Mouse (Mus musculus): ENCODE measurements around the gene Srrd.
A peak's percentile ranks its signal among the peaks of the same experiment; 100 is the strongest.

Srrd gene

GRCm38 (mm10) chr5:112342463-112343204, at the start of gene Srrd, which contains the start of gene Hps4:
TSS of gene Srrd (minus strand) at chr5:112343040.
TSS of gene Hps4 (plus strand) at chr5:112343083.
- peak; percentile 52 for DNase-seq (ENCODE audit: low spot score)

- DNase-seq (ENCODE audit: low spot score) = no peak
Measured at GRCm38 (mm10) chr5:112391676-112392323, 49.0 kb upstream of the Srrd start.

DNA sequence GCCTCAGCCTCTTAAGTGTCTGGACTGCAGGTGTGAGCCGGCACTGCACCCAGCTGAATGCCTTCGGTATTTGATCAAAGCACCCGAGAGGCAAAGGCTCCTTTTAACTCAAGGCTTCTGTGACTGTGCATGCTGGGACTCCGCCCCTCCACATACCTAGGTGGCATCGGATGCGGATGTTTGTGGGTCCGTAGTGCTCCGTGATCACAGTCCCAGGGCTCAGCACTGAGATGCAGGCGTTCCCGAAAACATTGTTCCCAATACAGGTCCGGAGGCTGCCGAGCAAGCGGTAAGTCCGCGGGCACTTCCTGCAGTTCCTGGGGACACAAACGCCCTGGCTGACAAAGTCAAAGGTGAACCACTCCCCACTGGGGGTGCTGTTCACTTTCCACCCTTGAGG, 48.2 kb upstream of the Srrd start:
- DNase-seq (ENCODE audit: low spot score) = no peak

DNA sequence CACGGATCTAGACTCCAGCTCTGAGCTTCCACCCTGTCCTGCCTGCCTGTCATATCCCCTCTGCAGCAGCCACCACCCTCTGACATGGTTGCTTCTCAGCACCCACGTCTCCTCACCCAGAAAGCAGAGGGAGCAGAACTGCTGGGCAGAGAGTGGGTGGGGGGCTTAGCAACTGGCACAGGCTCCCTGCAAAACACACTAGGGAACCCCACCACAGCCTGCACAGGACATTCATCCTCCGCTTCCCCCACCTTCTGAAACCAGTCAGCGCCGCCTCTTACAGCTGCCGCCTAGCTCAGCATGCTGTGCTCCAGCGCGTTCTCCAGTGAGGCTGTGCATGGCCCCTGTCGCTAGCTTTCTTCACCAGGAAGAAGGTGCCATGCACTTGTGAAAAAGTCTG, 46.5 kb upstream of the Srrd start:
- no peak for DNase-seq (ENCODE audit: low spot score)

DNA sequence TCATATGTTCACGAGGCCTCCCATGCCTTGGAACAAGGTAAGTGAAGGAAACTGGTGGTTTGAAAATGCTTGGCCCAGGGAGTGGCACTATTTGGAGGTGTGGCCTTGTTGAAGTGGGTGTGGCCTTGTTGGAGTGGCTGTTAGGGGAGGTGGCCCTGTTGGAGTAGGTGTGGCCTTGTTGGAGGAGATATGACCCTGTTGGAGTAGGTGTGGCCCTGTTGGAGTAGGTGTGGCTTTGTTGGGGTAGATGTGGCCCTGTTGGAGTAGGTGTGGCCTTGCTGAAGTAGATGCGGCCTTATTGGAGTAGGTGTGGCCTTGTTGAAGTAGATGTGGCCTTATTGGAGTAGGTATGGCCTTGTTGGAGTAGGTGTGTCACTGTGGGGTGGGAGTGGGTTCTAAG, 43.1 kb upstream of the Srrd start:
- DNase-seq (ENCODE audit: low spot score) = no peak

DNA sequence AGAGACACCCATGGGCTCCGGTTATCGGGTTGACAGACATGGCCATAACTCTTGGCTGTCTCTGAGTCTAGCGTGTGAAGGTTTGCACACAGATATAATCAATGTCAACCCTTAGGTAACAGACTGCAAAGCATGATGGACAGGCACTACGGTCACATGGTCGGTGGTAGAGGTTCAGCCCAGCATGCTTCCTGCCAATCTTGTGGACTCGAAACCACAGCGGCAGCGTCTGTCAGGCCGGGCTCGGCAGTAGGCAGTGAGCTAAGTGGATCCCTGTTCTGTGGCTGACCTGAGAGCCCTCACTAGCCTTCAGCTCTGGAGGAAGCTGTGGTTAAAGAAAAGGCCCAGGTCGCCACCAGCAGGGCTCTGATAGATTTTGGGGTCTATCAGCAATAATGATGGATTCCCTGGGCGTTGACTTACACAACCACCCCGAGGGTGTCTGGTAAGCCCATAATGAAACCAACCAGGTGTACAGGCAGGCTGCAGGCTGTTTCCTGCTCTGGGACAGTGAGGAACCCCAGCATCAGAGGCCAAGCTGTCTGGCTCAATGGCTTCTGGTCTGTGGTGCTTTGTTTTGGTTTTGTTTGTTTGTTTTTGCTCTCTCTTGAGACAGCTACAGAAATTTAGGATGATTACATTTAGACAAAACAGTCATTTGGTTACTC, 42.1 kb upstream of the Srrd start:
- no peak for DNase-seq (ENCODE audit: low spot score)

- DNase-seq (ENCODE audit: low spot score) = no peak
Measured at GRCm38 (mm10) chr5:112382641-112383330, 39.9 kb upstream of the Srrd start.

GRCm38 (mm10) chr5:112382042-112382441, 39.2 kb upstream of the Srrd start:
- no peak for DNase-seq (ENCODE audit: low spot score)

DNA sequence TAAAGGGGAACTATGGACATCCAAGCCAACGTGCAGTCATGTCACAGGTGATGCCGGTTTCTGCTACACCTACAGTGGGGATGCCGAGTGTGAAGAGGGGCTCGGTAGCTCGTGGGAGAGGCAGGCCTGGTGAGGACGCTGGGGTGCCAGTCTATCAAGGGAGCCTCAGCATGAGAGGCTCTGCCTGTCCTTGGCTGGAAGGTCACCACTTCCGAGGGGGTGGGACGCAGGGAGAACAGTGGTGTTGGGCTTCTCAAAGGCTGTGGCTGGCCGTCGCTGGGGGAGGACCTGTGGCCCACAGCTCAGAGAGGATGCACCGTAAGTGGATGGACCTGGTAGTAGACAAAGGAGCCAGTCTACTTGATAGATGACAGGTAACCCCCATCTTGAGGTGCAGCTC, 38.3 kb upstream of the Srrd start:
- no peak for DNase-seq (ENCODE audit: low spot score)

DNA sequence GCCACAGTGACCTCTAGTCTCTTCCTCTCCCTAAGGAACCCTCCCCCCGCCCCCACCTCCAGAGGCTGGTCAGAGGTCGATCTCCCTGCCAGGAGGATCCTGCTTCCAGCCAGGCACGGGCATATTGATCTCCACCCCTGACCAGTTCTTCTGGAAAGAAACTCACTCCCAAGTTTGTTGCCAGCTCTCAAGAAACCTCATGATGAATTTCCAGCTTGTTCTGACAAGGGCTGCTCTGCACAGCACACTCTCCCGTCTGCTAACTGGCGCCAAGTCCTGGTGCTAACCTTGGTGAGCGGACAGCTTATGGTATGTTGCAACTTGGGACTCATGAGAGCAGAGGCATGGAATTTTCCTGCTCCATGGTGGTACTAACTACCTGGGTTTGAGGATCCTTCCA, 35.9 kb upstream of the Srrd start:
- DNase-seq (ENCODE audit: low spot score) = no peak

DNA sequence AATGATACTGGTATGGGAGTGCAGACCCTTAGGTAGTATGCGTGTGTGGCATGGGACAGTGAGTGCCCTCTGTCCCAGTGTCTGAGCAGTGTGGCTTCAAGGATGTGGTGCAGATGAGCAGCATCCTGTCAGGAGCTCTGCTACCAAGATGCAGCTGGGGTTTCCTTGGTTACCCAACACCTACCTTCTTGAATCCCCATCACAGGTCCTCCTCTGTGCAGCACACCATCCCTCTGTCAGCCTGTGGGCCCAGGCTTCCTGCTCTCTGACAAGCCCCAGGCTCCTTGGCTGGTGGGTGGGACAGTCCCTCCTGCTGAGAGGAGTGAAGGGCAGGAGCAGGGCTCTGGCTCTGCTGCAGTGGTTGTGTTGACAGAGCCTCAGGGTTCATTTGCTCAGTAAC, 34.5 kb upstream of the Srrd start:
- no peak for DNase-seq (ENCODE audit: low spot score)

DNA sequence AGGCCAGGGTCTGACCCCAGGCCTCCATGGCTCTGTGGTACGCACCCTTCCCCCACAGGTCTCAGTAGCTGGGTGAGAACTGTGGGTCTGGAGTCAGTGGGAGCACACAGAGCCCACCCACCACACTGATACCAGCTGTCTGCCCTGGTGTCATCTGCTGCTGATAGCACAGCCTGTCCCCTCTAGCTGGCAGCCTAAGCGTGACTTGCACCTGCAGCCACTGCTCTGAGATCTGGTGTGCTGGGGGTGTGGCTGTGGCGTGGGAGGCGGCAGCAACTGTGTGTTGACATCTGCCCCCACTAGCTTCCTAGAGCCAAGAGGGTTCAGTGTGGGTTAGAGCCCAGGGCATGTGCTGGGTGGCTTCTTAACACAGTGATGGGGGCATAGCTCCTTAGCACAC, 33.3 kb upstream of the Srrd start:
- no peak for DNase-seq (ENCODE audit: low spot score)

DNA sequence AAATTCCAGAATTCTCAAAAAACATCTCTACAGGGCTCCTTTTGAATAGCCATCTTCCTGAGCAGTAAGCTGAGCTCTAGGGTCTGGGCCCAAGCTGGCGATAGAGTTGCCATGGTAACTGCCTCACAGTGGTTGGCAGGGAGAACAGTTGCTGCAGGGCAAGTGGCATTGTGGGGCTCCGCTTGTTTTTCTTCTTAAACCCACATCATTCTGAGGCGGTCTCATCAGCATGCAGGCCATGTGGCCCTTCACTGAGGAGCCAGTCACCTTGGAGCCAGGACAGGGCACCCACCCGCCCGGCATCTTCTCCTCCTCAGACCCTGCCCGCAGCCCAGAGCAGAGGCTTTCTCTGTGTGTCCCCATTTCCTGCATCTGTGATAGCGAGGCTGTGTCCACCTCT, 29.1 kb upstream of the Srrd start:
- DNase-seq (ENCODE audit: low spot score) = no peak

GRCm38 (mm10) chr5:112370236-112370813, 27.5 kb upstream of the Srrd start:
- DNase-seq (ENCODE audit: low spot score) = no peak

DNA sequence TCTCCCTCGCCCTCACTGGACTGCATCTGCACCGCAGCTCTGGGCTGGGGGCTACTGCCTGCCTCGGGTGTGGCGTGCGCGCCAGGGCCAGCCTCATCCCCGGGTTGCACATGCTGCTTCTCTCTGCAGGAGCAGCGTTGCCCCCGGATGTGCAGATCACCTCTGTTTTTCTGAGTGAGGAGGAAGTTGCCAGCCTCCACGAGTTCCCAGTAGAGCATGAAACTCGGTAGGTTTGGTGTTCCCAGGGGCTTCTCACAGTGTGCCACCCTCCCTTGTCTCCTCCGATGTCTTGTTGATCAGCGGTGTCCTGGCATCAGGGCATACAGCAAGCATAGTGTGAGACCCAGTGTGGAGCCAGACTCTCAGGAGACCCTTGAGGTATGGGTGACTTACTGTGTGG, 26.5 kb upstream of the Srrd start:
- no peak for DNase-seq (ENCODE audit: low spot score)

DNA sequence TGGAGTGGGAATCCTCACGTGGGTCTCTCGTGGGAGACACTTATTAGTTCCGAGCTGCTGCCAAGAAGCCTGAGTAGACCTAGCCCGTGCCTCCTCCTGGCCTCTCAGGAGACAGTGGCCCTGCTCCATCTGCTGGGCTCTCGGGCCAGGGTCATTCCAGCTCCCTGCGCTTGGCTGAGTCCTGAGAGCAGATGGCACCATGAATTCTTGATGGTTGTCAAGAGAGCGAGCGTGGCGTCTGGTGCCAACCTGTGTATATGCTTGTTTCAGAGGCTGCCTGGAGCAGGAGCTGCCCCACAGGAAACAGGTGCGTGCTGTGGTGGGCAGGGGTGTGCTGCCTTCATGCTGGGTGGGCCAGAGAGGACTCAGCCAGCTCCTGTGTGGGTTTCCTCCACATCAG, 25.8 kb upstream of the Srrd start:
- DNase-seq (ENCODE audit: low spot score) = no peak

DNA sequence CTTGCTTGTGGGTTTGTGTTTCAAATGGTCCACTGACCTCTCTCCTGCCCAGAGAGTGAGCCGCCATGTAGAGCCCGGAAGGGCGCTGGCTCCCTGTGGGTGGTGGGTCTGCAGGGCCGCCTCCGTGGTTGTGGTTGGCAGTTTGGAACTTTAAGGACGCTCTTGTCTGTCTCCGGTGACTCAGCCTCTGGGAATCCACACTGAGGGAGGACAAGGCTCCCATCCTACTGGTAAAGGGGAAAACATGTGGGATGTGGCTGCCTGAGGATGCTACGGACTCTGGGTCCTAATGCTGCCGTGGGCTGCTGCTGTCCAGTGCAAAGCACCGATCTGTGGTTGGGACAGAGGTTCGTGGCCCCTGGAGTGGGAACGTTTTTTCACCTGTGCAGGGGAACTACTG, 25.1 kb upstream of the Srrd start:
- no peak for DNase-seq (ENCODE audit: low spot score)

GRCm38 (mm10) chr5:112367338-112367737, 24.5 kb upstream of the Srrd start:
- DNase-seq (ENCODE audit: low spot score) = no peak

- no peak for DNase-seq (ENCODE audit: low spot score)
Measured at GRCm38 (mm10) chr5:112366879-112367278, 24.0 kb upstream of the Srrd start.

DNA sequence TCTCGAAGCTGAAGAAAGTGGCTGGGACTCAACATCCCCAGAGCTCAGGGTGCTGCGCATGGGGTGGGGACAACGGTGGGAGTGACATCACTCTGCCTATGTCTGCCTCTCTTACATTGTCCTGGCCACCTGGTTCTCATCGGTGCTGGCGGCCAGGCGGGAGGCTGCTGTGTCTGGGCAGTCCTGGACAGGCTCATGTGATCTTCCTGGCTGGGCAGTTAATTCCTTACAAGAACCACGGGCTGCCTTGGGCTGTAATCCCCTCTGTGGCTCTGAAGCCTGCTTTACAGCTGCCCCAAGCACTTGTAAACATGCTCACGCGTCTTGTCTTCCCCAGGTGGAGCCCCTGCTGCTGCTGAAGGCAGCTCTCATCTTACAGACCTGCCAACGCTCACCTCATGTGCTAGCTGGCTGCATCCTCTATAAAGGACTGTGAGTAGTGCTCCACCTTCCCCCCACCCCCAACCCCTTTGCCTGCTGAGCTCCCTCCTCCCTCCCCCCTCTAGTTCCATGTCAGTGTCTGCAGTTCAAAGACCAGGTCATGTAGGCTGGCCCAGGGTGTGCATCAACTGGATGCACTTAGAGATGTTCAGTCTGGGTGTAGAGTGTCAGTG, 21.5 kb upstream of the Srrd start:
- no peak for DNase-seq (ENCODE audit: low spot score)

- no peak for DNase-seq (ENCODE audit: low spot score)
Measured at GRCm38 (mm10) chr5:112360077-112360476, 17.2 kb upstream of the Srrd start.

DNA sequence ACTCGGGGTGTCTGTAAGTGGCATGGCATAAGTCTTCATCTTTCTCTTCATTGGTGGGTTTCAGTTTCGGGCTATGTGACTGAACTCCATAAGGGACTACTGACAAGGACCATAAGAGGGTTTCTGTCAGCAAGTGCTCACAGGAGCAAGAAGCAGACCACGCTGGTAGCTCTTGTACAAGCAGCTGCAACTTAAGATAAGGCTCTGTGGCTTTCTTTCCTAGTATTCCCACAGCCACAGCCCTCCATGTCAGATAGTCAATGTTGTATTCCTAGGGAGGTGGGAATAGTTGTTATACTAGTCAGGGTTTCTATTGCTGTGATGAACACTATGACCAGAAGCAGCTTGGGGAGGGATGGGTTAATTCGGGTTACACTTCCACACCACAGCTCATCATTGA, 16.7 kb upstream of the Srrd start:
- no peak for DNase-seq (ENCODE audit: low spot score)
